Mouse (Mus musculus) intestine, embryonic 15.5 days (tissue): ENCODE data around the gene Fam129b. TPM values are rescaled to one million over a fixed set of nuclear protein-coding genes. Genes with fewer than 3 reads are reported as not detected.

Experiments
- ATAC-seq: fragments of 200-750 bp; cut with Nextera tagmentation; 2 replicates; pipeline ENCODE4 v1.8.0; 2017; ENCODE audit warnings: moderate TSS enrichment, moderate library complexity
- H3K27ac ChIP-seq: fragments of 300-500 bp; sonication (generic); 2 replicates; pipeline ENCODE4 v1.5.1; 2015; ENCODE audit warnings: mild to moderate bottlenecking, inconsistent platforms
- H3K27me3 ChIP-seq: fragments of 300-500 bp; sonication (generic); replicated peaks from 2 replicates; pipeline ENCODE4 v1.6.1; 2015; ENCODE audit warnings: inconsistent platforms
- H3K36me3 ChIP-seq: fragments of 300-500 bp; sonication (generic); 2 replicates; pipeline ENCODE4 v1.6.1; 2015; ENCODE audit warnings: inconsistent platforms
- H3K4me1 ChIP-seq: fragments of 300-500 bp; sonication (generic); replicated peaks from 2 replicates; pipeline ENCODE4 v1.6.1; 2015; ENCODE audit warnings: inconsistent platforms
- H3K4me2 ChIP-seq: fragments of 300-500 bp; sonication (generic); replicated peaks from 2 replicates; pipeline ENCODE4 v1.6.1; 2015; ENCODE audit warnings: mild to moderate bottlenecking, inconsistent platforms
- H3K4me3 ChIP-seq: fragments of 300-500 bp; sonication (generic); replicated peaks from 2 replicates; pipeline ENCODE4 v1.5.1; 2015; ENCODE audit warnings: inconsistent platforms
- H3K9ac ChIP-seq: fragments of 300-500 bp; sonication (generic); 2 replicates; pipeline ENCODE4 v1.6.1; 2015; ENCODE audit warnings: inconsistent platforms
- H3K9me3 ChIP-seq: fragments of 300-500 bp; sonication (generic); 2 replicates; pipeline ENCODE4 v1.6.1; 2016; ENCODE audit warnings: inconsistent platforms
- WGBS: fragments of 180-500 bp; shearing (Covaris S2); methylation state at CpG from one replicate; pipeline ENCODE4 v1.1.7; 2015; 5-methylcytosine and 5-hydroxymethylcytosine counted together
- polyA plus RNA-seq: library from polyadenylated mRNA; unstranded; fragments of >200 nt; fragmentation: Nextera tagmentation; extraction: Ambion mirVana; gene quantifications from 2 replicates; pipeline ENCODE4 v1.2.1, GENCODE M21; 2015

The Fam129b gene
- polyA plus RNA-seq: 40.4 and 42.2 TPM in 2 replicates

DNA sequence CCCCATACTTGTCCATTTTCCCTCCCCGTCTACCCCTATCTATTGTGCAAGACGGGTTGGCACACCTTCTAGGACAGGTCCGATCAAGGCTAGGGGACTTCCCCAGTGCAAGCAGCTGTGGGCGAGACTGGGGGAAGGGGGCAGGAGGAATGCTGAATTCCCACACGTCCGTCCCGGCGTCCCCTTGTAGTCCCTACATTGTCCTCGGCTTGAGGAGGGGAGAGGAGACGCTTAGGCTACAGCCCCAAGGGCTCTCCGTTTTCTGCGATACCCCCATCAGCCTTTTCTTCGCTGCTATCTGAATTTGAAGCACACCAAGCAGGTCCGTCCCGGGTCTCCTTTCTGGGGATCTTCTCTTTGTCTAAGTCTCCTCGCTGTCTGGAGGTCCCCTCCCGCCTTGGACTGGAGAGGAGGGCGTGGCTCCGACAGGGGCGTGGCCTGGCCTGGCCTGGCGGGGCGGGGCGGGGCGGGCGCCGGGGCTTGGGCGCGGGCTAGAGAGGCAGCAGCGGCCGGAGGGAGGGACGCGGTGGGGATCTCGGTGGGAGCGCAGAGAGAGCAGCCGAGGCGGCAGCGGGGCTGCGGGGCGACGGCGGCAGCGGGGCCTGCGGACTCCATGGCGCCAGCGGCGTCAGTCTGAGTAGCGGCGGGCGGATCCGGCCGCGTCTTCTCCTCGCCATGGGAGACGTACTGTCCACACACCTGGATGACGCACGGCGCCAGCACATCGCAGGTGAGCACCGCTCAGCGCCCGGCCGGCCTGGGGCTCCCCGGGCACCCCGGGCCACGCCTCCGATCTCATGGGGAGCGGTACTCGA is at the start of gene Fam129b:
TSS of gene Fam129b (plus strand) at position 440 of the 815 bp plus-strand sequence.
- Histone ChIP-seq H3K36me3 (no peaks in the 10 kb centered on the region), H3K27me3 (no peaks in the 10 kb centered on the region), H3K27ac (peak within 1 kb of the TSS; percentile 83), H3K9me3 (no peaks in the 10 kb centered on the region), H3K4me3 (peak within 1 kb of the TSS; percentile 74), H3K4me1 (peaks cover 56% of the 10 kb centered on the region), H3K9ac (peak within 1 kb of the TSS; percentile 78), H3K4me2 (peak within 1 kb of the TSS; percentile 90)
- WGBS: under 1% methylated on average over 68 of the region's 68 CpGs
- ATAC-seq: peak; percentile 91

DNA sequence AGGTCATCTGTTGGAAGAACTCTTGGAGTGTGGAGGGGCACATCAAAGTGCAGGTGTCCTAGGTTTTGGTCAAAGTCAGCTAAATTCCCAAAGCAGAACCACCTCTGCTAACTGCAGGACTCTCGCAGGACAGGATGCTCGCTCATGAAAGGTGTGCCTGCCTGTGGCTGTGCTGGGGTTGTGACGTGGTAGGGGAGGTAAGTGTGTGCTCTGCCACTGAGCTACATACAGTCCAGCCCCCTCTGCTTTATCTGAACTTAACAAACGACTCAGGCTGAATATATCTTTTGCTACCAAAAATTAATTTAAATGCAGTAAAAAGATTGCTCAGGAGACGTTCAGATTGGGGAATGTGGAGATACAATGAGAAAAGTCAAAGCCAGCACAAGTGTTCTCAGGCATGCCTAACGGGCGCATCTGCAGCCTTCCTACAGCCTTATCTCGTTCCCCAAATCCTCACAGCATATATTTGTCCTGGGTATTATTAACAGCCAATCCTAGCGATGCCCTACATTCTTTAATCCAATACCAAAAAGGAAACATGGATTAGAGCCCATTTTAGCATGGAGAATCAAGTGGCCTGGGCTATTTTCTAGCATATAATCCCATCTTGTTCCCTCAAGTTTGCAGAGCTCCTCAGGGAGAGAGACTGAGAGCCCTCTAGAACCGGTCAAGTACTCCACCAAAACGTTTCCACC is 46.8 kb upstream of the Fam129b start:
- H3K9ac ChIP-seq: no peak overlapping the region
- WGBS: 68% methylated on average over 11 of the region's 11 CpGs
- H3K36me3 ChIP-seq: no peaks in the 10 kb centered on the region
- no peak overlapping the region for H3K27ac ChIP-seq
- H3K9me3 ChIP-seq: no peaks in the 10 kb centered on the region
- H3K4me1 ChIP-seq: peaks cover 5% of the 10 kb centered on the region
- no peaks in the 10 kb centered on the region for H3K27me3 ChIP-seq
- H3K4me3 ChIP-seq: no peak overlapping the region
- ATAC-seq: no peak
- H3K4me2 ChIP-seq: no peak overlapping the region

DNA sequence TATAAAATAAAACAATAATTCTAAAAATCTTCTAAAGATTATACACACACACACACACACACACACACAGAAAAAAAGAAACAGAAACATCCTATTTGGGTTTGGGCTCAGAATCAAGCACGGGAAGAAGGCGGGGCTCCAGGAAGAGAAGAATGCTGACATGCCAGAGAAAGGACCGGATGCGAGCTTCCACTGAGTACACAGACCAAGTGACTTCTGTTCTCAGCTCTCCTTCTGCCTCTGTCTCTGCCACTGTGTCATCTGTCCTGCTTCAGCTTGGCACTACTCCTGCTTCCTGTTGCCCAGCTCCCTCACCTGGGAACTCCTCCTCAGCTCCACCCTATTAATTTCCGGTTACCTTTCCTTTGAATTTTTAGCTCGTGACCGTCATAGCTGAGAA is 41.4 kb upstream of the Fam129b start:
- WGBS: 30% methylated on average over 7 of the region's 7 CpGs
- Histone ChIP-seq H3K36me3 (no peaks in the 10 kb centered on the region), H3K9me3 (no peaks in the 10 kb centered on the region), H3K4me3 (no peak overlapping the region), H3K27me3 (no peaks in the 10 kb centered on the region), H3K4me2 (peak overlapping the region; percentile 30; the same call in 1 of the 2 replicates), H3K27ac (peak overlapping the region; percentile 75), H3K9ac (no peak overlapping the region), H3K4me1 (peaks cover 6% of the 10 kb centered on the region)
- ATAC-seq: peak; percentile 69

DNA sequence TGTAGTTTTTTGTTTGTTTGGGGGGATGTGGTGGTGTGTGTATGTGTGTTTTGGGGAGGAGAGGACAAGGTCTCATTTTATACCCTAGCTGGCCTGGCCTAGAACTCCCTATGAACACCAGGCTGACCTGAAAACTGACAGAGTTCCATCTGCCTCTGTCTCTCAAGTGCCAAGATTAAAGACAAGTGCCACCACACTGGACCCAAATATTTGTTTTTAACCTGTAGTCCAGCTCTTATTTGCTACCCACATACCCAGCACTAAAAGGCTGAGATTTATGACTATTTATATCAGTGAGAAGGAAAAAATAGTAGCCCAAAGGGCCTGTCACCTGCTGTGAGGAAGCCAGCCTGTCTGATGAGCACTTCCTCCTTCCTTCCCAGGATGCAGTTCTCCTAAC is 40.3 kb upstream of the Fam129b start:
- H3K27ac ChIP-seq: 0 out of 2 replicates have a peak overlapping the region, but pooled peaks have one; percentile 75
- H3K9ac ChIP-seq: no peak overlapping the region
- no peaks in the 10 kb centered on the region for H3K27me3 ChIP-seq
- no peak for ATAC-seq
- peaks cover 6% of the 10 kb centered on the region for H3K4me1 ChIP-seq
- H3K4me2 ChIP-seq: no peak overlapping the region
- no peaks in the 10 kb centered on the region for H3K36me3 ChIP-seq
- H3K9me3 ChIP-seq: no peaks in the 10 kb centered on the region
- H3K4me3 ChIP-seq: no peak overlapping the region

DNA sequence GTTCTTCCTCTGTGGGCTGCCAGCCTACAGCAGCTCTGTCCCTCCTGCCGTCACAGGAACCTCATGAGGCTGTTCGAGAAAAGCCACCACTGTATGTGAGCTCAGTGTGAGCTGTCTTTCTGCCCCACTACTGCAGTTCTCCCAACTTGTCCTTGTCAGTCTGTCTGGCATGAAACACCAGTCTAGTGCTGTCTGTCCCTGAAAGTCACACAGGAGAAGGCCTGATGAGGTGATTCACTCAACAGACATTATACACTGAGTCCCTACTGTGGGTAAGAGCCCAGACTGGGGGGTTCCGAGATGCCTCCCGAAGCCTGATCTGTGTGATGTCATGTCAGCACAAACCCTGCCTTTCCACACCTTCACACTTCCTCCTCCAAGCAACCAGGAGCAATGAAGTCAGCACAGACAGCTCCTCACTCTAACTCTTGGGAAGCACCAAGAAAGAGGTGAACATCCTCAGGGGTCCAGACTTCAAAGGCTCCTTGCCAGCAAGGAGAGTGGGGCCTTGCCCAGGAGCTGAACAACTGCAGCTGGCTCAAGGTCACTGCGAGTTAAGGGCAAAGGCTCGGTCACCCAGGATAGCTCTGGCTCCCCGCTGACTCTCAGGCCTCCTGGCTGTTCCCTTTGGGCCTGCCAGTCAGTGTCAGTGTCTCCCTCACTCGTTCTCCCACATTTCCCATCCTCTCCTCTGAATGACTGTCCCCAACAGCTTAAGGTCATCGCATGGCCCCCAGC is 37.6 kb upstream of the Fam129b start:
- H3K27ac ChIP-seq: no peak overlapping the region
- H3K36me3 ChIP-seq: no peaks in the 10 kb centered on the region
- H3K9ac ChIP-seq: no peak overlapping the region
- no peak for ATAC-seq
- H3K27me3 ChIP-seq: no peaks in the 10 kb centered on the region
- H3K9me3 ChIP-seq: no peaks in the 10 kb centered on the region
- H3K4me2 ChIP-seq: no peak overlapping the region
- no peak overlapping the region for H3K4me3 ChIP-seq
- H3K4me1 ChIP-seq: peaks cover 6% of the 10 kb centered on the region
- 58% methylated on average over 9 of the region's 9 CpGs for WGBS

DNA sequence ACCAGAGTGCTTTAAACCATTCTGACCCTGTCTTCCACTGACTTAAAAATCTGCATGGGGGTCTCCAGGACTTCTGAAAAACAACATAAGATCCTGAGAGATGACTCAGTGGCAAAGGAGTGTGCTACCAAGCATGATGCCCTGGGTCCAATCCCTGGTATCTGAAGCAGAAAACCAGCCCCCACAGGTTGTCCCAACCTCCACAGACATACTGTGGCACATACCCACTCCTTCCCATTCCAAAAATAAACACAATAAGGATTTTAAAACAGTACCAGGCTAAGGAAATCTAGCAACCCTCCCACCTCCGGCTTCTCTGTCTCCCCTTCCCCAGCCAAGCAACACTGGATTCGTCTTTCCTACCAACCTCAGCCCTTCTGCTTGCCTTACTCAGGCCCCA is 36.7 kb upstream of the Fam129b start:
- Histone ChIP-seq H3K4me3 (no peak overlapping the region), H3K9ac (no peak overlapping the region), H3K36me3 (no peaks in the 10 kb centered on the region), H3K4me1 (peaks cover 6% of the 10 kb centered on the region), H3K27me3 (no peaks in the 10 kb centered on the region), H3K27ac (no peak overlapping the region), H3K4me2 (no peak overlapping the region), H3K9me3 (no peaks in the 10 kb centered on the region)
- WGBS: 73% methylated on average over 2 of the region's 2 CpGs
- no peak for ATAC-seq

DNA sequence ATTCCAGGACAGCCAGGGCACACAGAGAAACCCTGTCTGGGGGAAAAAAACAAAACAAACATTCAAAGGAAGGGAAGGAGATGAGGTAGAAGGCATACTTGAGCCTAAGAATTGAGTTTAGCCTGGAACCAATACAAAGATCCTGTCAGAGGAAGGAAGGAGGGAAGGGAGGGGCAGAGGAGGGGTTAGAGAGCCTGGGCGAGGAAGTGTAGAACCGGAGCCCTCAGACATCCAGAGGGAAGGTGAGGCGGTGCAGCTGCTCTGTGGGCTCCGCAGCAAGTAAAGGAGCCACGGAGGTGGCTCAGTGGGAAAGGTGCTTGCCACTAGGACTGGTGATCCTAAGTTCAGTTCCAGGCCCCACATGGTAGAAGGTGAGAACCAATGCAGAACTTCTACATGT is 34.8 kb upstream of the Fam129b start:
- Histone ChIP-seq H3K27me3 (no peaks in the 10 kb centered on the region), H3K4me3 (no peak overlapping the region), H3K27ac (no peak overlapping the region), H3K36me3 (no peaks in the 10 kb centered on the region), H3K4me1 (0 out of 2 replicates have a peak, but pooled peaks cover 3% of the 10 kb centered on the region), H3K4me2 (no peak overlapping the region), H3K9ac (no peak overlapping the region), H3K9me3 (no peaks in the 10 kb centered on the region)
- 61% methylated on average over 5 of the region's 5 CpGs for WGBS
- no peak for ATAC-seq

DNA sequence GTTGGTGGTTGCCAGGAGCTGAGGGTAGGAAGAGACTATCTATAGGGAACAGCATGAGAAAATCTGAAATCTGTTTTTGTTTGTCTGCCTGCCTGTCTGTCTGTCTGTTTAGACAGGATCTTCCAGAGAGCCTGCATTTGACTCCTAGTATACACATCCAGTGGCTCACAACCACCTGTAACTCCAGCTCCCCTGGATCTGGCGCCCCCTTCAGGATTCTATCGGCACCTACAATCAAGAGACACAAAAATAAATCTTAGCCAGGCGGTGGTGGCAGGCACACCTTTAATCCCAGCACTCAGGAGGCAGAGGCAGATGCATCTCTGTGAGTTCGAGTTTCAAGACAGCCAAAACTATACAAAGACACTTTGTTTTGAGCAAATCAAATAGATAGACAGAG is 33.4 kb upstream of the Fam129b start:
- Histone ChIP-seq H3K9ac (no peak overlapping the region), H3K4me1 (0 out of 2 replicates have a peak, but pooled peaks cover 3% of the 10 kb centered on the region), H3K36me3 (no peaks in the 10 kb centered on the region), H3K9me3 (no peaks in the 10 kb centered on the region), H3K27ac (no peak overlapping the region), H3K27me3 (no peaks in the 10 kb centered on the region), H3K4me2 (no peak overlapping the region), H3K4me3 (no peak overlapping the region)
- ATAC-seq: no peak
- 47% methylated on average over 4 of the region's 4 CpGs for WGBS

DNA sequence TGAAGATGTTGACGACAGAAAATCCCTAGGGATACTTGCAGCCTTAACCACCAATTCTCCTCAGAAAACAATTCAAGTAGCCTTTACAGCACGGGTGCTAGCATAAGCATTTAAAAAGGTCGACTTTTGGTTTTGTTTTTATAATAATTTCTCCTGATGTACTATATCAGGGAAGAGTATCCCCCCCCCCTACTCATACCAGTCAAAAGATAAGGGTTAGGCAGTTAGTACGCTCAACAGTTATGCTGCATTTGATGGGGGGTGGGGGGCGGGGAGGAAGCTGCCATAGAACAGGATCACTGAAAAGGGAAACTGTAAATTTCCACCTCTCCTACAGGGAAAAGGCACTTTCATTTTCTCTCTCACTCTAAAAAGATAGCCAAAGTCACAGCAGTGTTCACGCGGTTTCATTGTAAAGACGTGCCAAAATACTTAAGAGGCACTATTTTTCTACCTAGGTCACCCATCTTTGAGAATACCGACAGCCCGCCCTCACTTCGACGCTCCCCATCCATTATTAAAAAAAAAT is 30.3 kb upstream of the Fam129b start:
- no peaks in the 10 kb centered on the region for H3K27me3 ChIP-seq
- no peak for ATAC-seq
- peak overlapping the region; percentile 97 for H3K4me2 ChIP-seq
- H3K9me3 ChIP-seq: no peaks in the 10 kb centered on the region
- peak overlapping the region; percentile 81 for H3K4me3 ChIP-seq
- peak overlapping the region; percentile 74 for H3K9ac ChIP-seq
- 0 out of 2 replicates have a peak, but pooled peaks cover 3% of the 10 kb centered on the region for H3K4me1 ChIP-seq
- H3K27ac ChIP-seq: no peak overlapping the region
- WGBS: 8% methylated on average over 12 of the region's 12 CpGs
- H3K36me3 ChIP-seq: no peaks in the 10 kb centered on the region

DNA sequence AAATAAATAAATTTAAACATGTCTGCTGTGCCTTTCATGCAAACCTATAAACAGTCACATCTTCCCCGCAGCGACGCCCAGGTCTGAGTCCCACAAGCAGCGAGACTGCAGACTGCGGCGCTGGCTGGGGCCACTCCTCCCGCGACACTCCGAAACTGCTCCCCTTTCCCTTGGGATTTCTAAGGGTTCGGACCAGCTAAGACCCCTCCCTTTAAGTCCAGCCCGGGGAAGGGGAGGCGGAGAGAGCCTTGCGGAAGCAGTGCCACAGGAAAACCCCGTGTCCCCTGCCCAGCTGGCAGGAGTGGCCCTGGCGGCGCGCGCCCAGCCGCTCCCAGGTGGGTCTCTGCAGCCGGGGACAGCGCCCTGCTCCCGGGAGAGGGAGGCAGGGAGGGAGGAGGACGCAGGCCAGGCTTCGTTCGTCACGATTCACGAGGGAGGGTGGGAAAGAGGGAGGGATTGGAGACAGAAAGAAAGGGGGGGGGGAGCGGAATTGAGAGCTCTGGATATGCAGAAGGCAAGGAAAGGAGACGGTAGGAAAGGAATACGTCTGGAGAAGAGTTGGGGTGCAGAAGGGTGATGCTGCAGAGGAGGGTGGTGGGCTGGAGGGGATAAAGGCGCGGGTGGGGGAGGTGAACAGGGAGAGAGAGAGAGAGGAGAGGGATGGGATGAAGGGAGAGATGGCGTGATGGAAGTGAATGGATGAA is 29.7 kb upstream of the Fam129b start:
- H3K27me3 ChIP-seq: 0 out of 2 replicates have a peak, but pooled peaks cover 2% of the 10 kb centered on the region
- 0 out of 2 replicates have a peak, but pooled peaks cover 3% of the 10 kb centered on the region for H3K4me1 ChIP-seq
- ATAC-seq: peak; percentile 48
- peak overlapping the region; percentile 81 for H3K4me3 ChIP-seq
- peak overlapping the region; percentile 85 for H3K27ac ChIP-seq
- H3K4me2 ChIP-seq: peak overlapping the region; percentile 97
- peak overlapping the region; percentile 74 for H3K9ac ChIP-seq
- WGBS: under 1% methylated on average over 33 of the region's 33 CpGs
- no peaks in the 10 kb centered on the region for H3K36me3 ChIP-seq
- no peaks in the 10 kb centered on the region for H3K9me3 ChIP-seq

DNA sequence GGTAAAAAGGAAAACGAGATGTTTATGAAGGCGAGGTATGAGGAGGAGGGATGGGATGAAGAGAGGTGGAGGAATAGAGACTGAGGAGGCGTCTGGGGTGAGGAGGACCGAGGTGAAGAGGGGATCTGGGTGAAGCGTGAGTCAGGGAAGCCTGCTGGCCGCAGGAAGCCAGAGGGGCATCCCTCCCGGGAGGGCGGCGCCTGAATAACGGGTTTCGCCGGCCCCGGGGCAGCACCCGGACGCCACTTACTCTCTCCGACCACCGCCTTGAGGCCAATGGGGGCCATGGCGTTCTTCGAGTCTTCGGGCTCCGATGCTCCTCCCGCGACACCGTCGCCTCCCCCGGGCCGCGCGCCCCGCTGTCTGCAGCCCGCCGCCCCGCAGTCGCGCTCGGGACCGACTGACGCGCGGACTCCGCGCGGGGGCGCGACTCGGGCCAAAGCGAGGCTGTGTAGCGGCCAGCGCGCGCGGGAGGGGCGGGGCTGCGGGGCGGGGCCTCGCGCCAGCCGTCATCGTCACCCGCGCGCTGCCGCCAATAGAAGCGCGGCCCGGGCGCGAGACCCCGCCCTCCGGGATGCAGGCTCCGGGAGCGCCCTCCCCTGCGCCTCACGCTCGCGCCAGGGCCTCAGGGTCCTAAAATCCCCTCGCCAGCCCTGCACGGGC is 29.0 kb upstream of the Fam129b start, which contains the start of gene Stxbp1:
TSS of gene Stxbp1 (minus strand) at position 441 of the 663 bp plus-strand sequence.
- H3K4me2 ChIP-seq: peak within 1 kb of the TSS; percentile 97
- no peaks in the 10 kb centered on the region for H3K9me3 ChIP-seq
- H3K27ac ChIP-seq: peak within 1 kb of the TSS; percentile 85
- no peaks in the 10 kb centered on the region for H3K36me3 ChIP-seq
- H3K27me3 ChIP-seq: 0 out of 2 replicates have a peak, but pooled peaks cover 7% of the 10 kb centered on the region
- ATAC-seq: peak; percentile 96
- 0 out of 2 replicates have a peak, but pooled peaks cover 3% of the 10 kb centered on the region for H3K4me1 ChIP-seq
- H3K9ac ChIP-seq: peak within 1 kb of the TSS; percentile 74
- H3K4me3 ChIP-seq: peak within 1 kb of the TSS; percentile 81
- under 1% methylated on average over 73 of the region's 78 CpGs for WGBS
